Mouse (Mus musculus) liver, postnatal 0 days (tissue): ENCODE data around the gene Trub2.

ENCODE experiments used
- CTCF ChIP-seq: sonication (generic); IDR thresholded peaks from 2 replicates; pipeline ENCODE4 v1.5.1; 2016; ENCODE audit warnings: antibody characterized with exemption, low read depth
- EP300 ChIP-seq: IDR thresholded peaks from 2 replicates; pipeline ENCODE4 v1.6.1; 2016; ENCODE audit warnings: antibody characterized with exemption, low read depth, mild to moderate bottlenecking

DNA sequence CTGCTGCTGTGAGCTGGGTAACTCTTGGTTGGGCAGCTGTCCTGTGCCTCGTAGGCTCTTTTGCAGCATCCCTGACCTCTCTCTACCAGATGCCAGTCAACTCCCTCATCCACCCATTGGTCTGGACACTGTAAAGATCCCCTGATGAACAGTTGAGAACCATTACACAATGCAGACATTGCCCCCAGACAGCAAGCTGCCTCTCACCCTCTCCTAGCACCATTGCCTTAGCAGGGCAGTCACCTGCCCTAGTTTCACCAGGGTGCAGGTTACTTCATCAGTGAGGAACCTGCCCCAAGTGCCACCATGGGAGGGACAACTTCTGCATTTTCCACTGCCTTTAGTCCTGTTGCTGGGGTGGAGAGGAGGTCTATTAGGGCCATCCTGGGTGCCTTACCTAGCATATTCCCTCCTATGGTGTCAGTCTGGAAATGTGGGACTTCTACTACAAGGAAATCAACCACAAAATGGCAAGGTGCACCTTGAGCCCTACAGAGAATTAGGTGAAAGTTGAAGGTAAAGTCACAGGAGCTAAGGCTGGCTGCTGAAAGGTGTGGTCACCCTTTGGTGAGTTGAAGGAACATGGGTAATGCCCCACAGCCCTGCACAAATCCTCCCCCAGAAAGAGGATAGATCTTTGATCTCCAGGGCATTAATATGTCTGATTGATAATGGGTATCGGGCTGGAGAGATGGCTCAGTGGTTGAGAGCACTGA lies 4.6 kb upstream of the Trub2 start:
- TF ChIP-seq CTCF: no peak
- no peak for TF ChIP-seq EP300
